Mouse (Mus musculus) small intestine, adult 2 months (tissue): Measurements from ENCODE around the gene Snx32. TPM values are rescaled to one million over a fixed set of nuclear protein-coding genes. Genes with fewer than 3 reads are reported as not detected.
"Not testable (repeated sequence)": the region's sequence is repeated elsewhere in the genome, so short reads cannot be mapped to it uniquely, and the experiment has no call there.

Experiments used
- H3K27ac ChIP-seq: fragments of 200-500 bp; 2 replicates; pipeline ENCODE4 v1.5.1; 2012; ENCODE audit warnings: low read depth, low read length, control low read depth, inconsistent platforms; ENCODE audit not compliant: insufficient read depth
- H3K27me3 ChIP-seq: fragments of 200-500 bp; 2 replicates; pipeline ENCODE4 v1.6.1; 2012; ENCODE audit warnings: mild to moderate bottlenecking, moderate library complexity, low read length, inconsistent platforms; ENCODE audit not compliant: control insufficient read depth, insufficient read depth
- H3K36me3 ChIP-seq: fragments of 200-500 bp; 2 replicates; pipeline ENCODE4 v1.6.1; 2012; ENCODE audit warnings: mild to moderate bottlenecking, low read length, control low read depth, inconsistent platforms; ENCODE audit not compliant: control insufficient read depth, insufficient read depth
- H3K4me1 ChIP-seq: fragments of 200-500 bp; 2 replicates; pipeline ENCODE4 v1.6.1; 2012; ENCODE audit warnings: low read length, inconsistent platforms, mixed read lengths; ENCODE audit not compliant: control insufficient read depth, insufficient read depth, insufficient read length
- H3K4me3 ChIP-seq: fragments of 200-500 bp; 2 replicates; pipeline ENCODE4 v1.5.1; 2012; ENCODE audit warnings: low read depth, mild to moderate bottlenecking, control low read depth, inconsistent platforms, low read length, moderate library complexity
- CTCF ChIP-seq: fragments of 200-500 bp; IDR thresholded peaks from 2 replicates; pipeline ENCODE4 v1.5.1; 2012; ENCODE audit warnings: low read depth, mild to moderate bottlenecking, control low read depth, inconsistent platforms, low read length, moderate library complexity, mixed read lengths; ENCODE audit not compliant: insufficient replicate concordance, insufficient read length; ENCODE audit errors: extremely low read depth
- POLR2A ChIP-seq: fragments of 200-500 bp; IDR thresholded peaks from 2 replicates; pipeline ENCODE4 v1.6.1; 2012; ENCODE audit warnings: low read depth, mild to moderate bottlenecking, control low read depth, inconsistent platforms, low read length, moderate library complexity
- WGBS: fragments of 180-500 bp; shearing (Covaris S2); methylation state at CpG from one replicate; pipeline ENCODE4 v1.1.7; 2018; 5-methylcytosine and 5-hydroxymethylcytosine counted together
- polyA plus RNA-seq: library from polyadenylated mRNA; depleted of rRNA; stranded (reverse); fragments of >200 nt; gene quantifications from 2 replicates; pipeline ENCODE4 v1.2.3, GENCODE M21; 2012

The Snx32 gene
- polyA plus RNA-seq, 1 experiment: 3.2 TPM

DNA sequence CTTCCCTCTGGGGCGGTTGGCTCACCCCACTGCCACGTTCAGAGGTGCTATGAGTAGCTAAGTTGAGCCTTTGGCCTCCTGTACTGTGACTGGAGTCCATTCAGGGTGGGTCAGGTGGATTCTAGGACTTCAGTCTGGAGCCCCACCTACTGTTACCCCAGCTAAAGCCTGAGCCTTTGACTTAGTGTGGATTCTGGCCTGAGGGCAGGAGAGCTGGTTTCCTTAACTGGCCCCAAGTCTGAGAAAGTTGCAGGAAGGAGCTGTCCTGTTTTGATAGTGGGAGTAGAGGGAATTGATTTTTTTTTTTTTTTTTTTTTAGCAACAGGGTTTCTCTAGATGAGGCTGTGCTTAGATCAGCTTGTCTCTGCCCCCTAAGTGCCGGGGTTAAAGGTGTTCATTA is 16.0 kb downstream of the Snx32 start:
- Histone ChIP-seq H3K27me3 (no peaks in the 10 kb centered on the region), H3K4me1 (peaks cover 8% of the 10 kb centered on the region; the same call in 1 of the 2 replicates), H3K4me3 (no peak overlapping the region), H3K27ac (peak overlapping the region; percentile 98), H3K36me3 (peaks cover 41% of the 10 kb centered on the region)
- TF ChIP-seq POLR2A (no peak), CTCF (no peak)
- 46% methylated on average over 3 of the region's 3 CpGs for WGBS

DNA sequence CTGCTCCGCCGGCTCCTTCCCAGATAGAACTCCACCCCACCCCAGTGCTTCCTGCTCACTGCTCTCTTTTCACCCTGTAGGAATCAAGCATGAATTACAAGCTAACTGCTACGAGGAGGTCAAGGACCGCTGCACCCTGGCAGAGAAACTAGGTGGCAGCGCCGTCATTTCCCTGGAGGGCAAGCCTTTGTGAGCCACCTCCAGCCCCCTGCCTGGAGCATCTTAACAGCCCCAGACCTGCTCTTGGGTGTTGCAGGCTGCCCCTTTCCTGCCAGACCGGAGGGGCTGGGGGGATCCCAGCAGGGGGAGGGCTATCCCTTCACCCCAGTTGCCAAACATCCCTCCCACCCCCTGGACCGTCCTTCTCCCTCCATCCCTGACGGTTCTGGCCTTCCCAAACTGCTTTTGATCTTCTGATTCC is 17.0 kb downstream of the Snx32 start:
- WGBS: 49% methylated on average over 9 of the region's 9 CpGs
- H3K36me3 ChIP-seq: peaks cover 41% of the 10 kb centered on the region
- not testable (repeated sequence) for H3K4me1 ChIP-seq, H3K4me3 ChIP-seq, H3K27me3 ChIP-seq, H3K27ac ChIP-seq
- peak; percentile 23; the same call in 1 of the 2 replicates for TF ChIP-seq CTCF

GRCm38 (mm10) chr19:5492641-5493040 is 17.7 kb downstream of the Snx32 start:
- H3K4me1 ChIP-seq: peaks cover 8% of the 10 kb centered on the region; the same call in 1 of the 2 replicates
- WGBS: 74% methylated on average over 4 of the region's 4 CpGs
- peaks cover 41% of the 10 kb centered on the region for H3K36me3 ChIP-seq
- TF ChIP-seq CTCF: no peak
- TF ChIP-seq POLR2A: no peak
- H3K27me3 ChIP-seq: no peaks in the 10 kb centered on the region
- H3K4me3 ChIP-seq: no peak overlapping the region
- no peak overlapping the region for H3K27ac ChIP-seq

DNA sequence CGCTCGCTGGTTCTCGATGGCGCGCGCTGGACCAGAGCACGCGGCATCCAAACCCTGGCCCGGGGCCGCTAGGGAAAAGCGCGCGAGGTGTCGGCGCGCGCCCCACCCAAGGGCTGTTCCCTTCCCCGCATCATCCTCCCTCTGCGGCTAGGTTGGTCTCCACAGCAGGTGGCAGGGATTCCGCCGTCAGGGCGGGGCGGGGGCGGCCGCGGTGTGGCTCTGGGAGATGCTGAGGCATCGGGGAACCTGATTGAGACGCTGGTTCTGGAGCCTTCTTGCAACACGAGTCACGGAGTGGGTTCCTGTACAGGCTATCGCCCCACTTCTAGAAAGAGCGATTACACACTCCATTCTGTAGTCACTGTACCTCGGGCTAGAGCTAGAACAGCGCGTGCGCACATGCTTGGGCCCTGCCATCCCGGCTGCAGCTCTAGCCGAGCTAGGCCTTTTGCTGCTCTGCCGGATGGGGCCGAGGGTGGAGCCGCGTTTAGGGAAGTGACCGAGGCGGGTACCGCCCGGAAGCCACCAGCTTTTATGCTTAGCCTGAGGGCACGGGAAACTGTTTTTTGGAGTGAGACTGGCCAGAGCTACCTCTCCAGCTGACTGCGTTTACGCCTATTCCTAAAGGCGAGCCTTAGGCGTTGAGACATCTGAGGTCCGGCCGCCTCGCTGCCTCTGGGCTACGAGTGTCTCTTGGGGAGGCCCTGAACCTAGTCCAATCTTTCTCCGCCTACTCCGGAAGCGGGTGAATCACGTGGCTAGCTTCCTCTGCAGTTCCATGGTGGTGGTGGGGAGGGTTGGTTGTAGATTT is 19.2 kb downstream of the Snx32 start:
- TF ChIP-seq POLR2A (peak; percentile 78), CTCF (peak; percentile 12; the same call in 1 of the 2 replicates)
- WGBS: under 1% methylated on average over 59 of the region's 59 CpGs
- no peaks in the 10 kb centered on the region for H3K27me3 ChIP-seq
- H3K4me3 ChIP-seq: peak overlapping the region; percentile 89
- H3K27ac ChIP-seq: peak overlapping the region; percentile 100
- H3K36me3 ChIP-seq: peaks cover 31% of the 10 kb centered on the region
- peaks cover 13% of the 10 kb centered on the region; the same call in 1 of the 2 replicates for H3K4me1 ChIP-seq

GRCm38 (mm10) chr19:5490313-5490897 is 19.9 kb downstream of the Snx32 start, which contains the start of gene Cfl1:
Gene Cfl1 (plus strand): TSS chr19:5490455.
- H3K27me3 ChIP-seq: no peaks in the 10 kb centered on the region
- H3K4me3 ChIP-seq: peak within 1 kb of the TSS; percentile 90
- H3K36me3 ChIP-seq: peaks cover 24% of the 10 kb centered on the region
- peaks cover 15% of the 10 kb centered on the region; the same call in 1 of the 2 replicates for H3K4me1 ChIP-seq
- H3K27ac ChIP-seq: peak within 1 kb of the TSS; percentile 100
- TF ChIP-seq POLR2A (peak; percentile 99), CTCF (no peak)
- under 1% methylated on average over 62 of the region's 62 CpGs for WGBS

- Histone ChIP-seq H3K27ac (peak overlapping the region; percentile 97), H3K4me1 (peaks cover 13% of the 10 kb centered on the region; the same call in 1 of the 2 replicates), H3K36me3 (peaks cover 20% of the 10 kb centered on the region)
- H3K4me3 ChIP-seq, H3K27me3 ChIP-seq: not testable (repeated sequence)
- 17% methylated on average over 10 of the region's 10 CpGs for WGBS
Measured at GRCm38 (mm10) chr19:5489721-5490120, 20.6 kb downstream of the Snx32 start.

- TF ChIP-seq CTCF (no peak), POLR2A (peak; percentile 81)
- H3K36me3 ChIP-seq: peaks cover 18% of the 10 kb centered on the region
- WGBS: 1% methylated on average over 26 of the region's 26 CpGs
Measured at GRCm38 (mm10) chr19:5488878-5489571, 21.3 kb downstream of the Snx32 start.

More at GRCm38 (mm10) chr19:5488878-5489571, 21.3 kb downstream of the Snx32 start:
- H3K4me1 ChIP-seq: peaks cover 12% of the 10 kb centered on the region; the same call in 1 of the 2 replicates
- no peaks in the 10 kb centered on the region for H3K27me3 ChIP-seq
- peak overlapping the region; percentile 90 for H3K4me3 ChIP-seq
- H3K27ac ChIP-seq: peak overlapping the region; percentile 99
